Mouse (Mus musculus) kidney, adult 2 months (tissue): ENCODE results near the gene 4933427I04Rik. TPM values are rescaled to one million over a fixed set of nuclear protein-coding genes. Genes with fewer than 3 reads are reported as not detected.

Experiments used
- DNase-seq: peaks from one replicate; pipeline ENCODE4 v3.0.0; 2021
- H3K27ac ChIP-seq: fragments of 200-500 bp; 2 replicates; pipeline ENCODE4 v1.5.1; 2012; ENCODE audit warnings: low read depth, low read length, control low read depth, inconsistent platforms; ENCODE audit not compliant: insufficient read depth
- H3K27me3 ChIP-seq: fragments of 200-500 bp; replicated peaks from 2 replicates; pipeline ENCODE4 v1.6.1; 2012; ENCODE audit warnings: mild to moderate bottlenecking, moderate library complexity, low read length, inconsistent platforms; ENCODE audit not compliant: control insufficient read depth, insufficient read depth
- H3K36me3 ChIP-seq: fragments of 200-500 bp; 2 replicates; pipeline ENCODE4 v1.6.1; 2012; ENCODE audit warnings: mild to moderate bottlenecking, moderate library complexity, low read length, inconsistent platforms; ENCODE audit not compliant: control insufficient read depth, insufficient read depth
- H3K4me1 ChIP-seq: fragments of 200-500 bp; 2 replicates; pipeline ENCODE4 v1.6.1; 2011; ENCODE audit warnings: low read length; ENCODE audit not compliant: control insufficient read depth, insufficient read depth
- H3K4me3 ChIP-seq: fragments of 200-500 bp; 2 replicates; pipeline ENCODE4 v1.5.1; 2011; ENCODE audit warnings: mild to moderate bottlenecking, low read depth, low read length, control low read depth; ENCODE audit not compliant: insufficient read depth
- CTCF ChIP-seq: fragments of 200-500 bp; conservative IDR thresholded peaks from 2 replicates; pipeline ENCODE4 v1.5.1; 2011; ENCODE audit warnings: low read depth, mild to moderate bottlenecking, control low read depth, low read length, moderate library complexity, mixed read lengths; ENCODE audit not compliant: insufficient read depth, insufficient read length
- POLR2A ChIP-seq: fragments of 200-500 bp; IDR thresholded peaks from one replicate; pipeline ENCODE4 v1.6.1; 2011; ENCODE audit warnings: low read depth, low read length, control low read depth
- WGBS: fragments of 180-500 bp; shearing (Covaris S2); methylation state at CpG from one replicate; pipeline ENCODE4 v1.1.7; 2018; 5-methylcytosine and 5-hydroxymethylcytosine counted together
- polyA plus RNA-seq: library from polyadenylated mRNA; depleted of rRNA; stranded (reverse); fragments of >200 nt; gene quantifications from 2 replicates; pipeline ENCODE4 v1.2.3, GENCODE M21; 2012

The 4933427I04Rik gene
- polyA plus RNA-seq, 1 experiment, result not detected

DNA sequence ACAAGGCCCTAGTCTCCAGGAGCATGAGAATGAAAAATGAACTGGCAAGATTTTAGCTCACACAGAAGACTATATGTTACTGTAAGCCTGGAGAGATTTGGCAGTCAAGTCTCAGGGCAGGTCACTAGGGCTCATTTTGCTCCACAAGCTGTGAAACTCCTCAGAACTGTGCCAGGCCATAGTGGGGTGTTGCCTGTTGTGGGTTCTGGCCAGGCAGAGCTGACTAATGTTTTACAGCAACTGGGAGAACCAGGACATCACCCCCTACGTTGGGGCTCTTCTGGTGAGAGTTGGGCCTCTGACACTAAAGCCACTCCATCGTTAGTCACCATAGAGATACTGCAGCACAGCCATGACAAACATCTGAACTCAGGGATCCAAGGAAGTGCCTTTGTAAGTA, 324 bp downstream of the 4933427I04Rik start:
- H3K4me1 ChIP-seq, result no peaks in the 10 kb centered on the region
- WGBS, result 47% methylated on average over 2 of the region's 2 CpGs
- TF ChIP-seq CTCF (no peak), POLR2A (no peak)
- no peak overlapping the region for H3K4me3 ChIP-seq
- H3K27me3 ChIP-seq, result no peaks in the 10 kb centered on the region; the same call in 1 of the 2 replicates
- H3K27ac ChIP-seq, result no peak overlapping the region
- no peak for DNase-seq
- H3K36me3 ChIP-seq, result no peaks in the 10 kb centered on the region

DNA sequence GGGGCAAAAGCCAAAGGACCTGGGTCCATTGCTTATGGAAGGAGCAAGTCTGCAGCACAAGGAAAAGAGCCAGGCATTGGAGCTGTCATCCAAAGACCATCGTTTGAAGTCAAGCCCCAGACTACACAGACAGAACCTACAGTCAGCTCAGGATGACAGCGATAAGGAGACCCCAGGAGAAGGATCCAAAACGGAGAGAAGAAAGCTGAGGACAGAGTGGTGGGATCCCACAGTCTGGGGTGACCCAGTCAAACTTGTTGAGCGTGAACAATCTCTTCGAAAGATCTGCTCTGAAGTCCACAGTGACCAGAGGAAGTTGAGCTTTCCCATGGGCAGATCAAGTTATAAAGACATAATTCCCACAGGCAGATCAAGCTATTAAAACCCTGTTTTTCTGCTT, 1.1 kb downstream of the 4933427I04Rik start:
- H3K36me3 ChIP-seq, result no peaks in the 10 kb centered on the region
- DNase-seq, result no peak
- no peak overlapping the region for H3K27ac ChIP-seq
- 79% methylated on average over 5 of the region's 5 CpGs for WGBS
- TF ChIP-seq POLR2A (no peak), CTCF (no peak)
- H3K4me3 ChIP-seq, result no peak overlapping the region
- H3K4me1 ChIP-seq, result no peaks in the 10 kb centered on the region
- H3K27me3 ChIP-seq, result no peaks in the 10 kb centered on the region; the same call in 1 of the 2 replicates

DNA sequence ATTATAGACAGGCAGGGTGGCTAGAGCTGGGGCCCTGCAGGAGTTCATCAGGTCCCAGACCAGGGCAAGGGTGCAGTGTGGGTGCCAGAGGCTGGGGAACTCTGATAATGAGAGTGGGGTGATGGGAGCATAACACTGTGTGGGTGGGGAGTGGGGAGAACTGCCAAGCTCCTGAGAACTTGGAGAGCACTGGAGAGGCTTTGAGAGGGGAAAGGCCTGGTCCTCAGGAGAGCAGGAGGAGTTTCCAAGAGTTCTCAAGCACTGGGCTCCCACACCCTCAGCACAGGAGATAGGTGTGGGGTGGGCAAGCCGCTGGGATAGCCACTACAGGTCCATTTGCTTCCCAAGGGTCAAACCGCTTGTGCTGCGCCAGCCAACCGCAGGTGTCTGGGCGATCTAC, 34.2 kb downstream of the 4933427I04Rik start:
- no peak for DNase-seq
- no peaks in the 10 kb centered on the region for H3K4me1 ChIP-seq
- WGBS, result 88% methylated on average over 5 of the region's 5 CpGs
- H3K27me3 ChIP-seq, result no peaks in the 10 kb centered on the region
- TF ChIP-seq CTCF (no peak), POLR2A (no peak)
- H3K27ac ChIP-seq, result no peak overlapping the region
- no peaks in the 10 kb centered on the region for H3K36me3 ChIP-seq
- no peak overlapping the region for H3K4me3 ChIP-seq

DNA sequence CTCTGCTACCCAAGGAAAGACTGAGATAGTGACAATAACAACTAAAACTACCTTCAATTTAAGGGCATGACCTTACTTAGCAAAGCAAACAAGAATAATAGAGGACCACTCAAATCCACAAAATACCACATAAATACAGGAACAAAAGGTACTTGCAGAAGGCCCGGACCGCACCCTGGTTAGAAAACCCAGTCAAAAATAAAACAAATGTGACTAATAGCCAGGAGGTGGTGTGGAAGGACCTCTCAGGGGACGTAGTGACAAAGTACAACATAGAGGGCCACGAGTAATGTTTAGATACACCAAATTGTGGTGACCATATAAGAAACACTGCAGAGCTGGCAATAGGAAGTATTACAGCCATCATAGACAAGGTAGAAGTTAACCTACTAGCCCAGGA, 34.8 kb downstream of the 4933427I04Rik start:
- WGBS, result 81% methylated on average over 4 of the region's 4 CpGs
- no peak for DNase-seq

DNA sequence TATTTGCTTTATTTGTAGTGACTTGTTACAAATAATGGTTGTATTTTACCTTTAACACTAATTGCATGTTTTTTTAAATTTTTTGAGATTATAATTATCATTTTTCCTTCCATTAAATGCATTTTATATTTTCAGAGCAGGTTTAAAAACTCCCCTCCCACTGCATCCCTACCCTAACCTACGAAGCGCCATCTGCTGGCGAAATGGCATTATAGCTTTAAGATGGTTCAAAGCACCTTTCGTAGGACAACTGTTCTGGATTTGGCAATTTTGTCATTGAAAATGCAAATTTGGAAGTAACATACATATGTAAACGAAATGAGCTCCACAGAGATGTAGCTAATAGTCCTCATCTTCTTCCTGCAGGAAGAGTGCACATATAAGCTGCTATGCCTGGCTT, 39.2 kb downstream of the 4933427I04Rik start:
- Histone ChIP-seq H3K4me3 (no peak overlapping the region), H3K27me3 (no peaks in the 10 kb centered on the region), H3K27ac (no peak overlapping the region), H3K4me1 (peaks cover under 1% of the 10 kb centered on the region; the same call in 1 of the 2 replicates), H3K36me3 (no peaks in the 10 kb centered on the region)
- DNase-seq, result peak; percentile 42
- WGBS, result 12% methylated on average over 5 of the region's 5 CpGs
- TF ChIP-seq CTCF (peak; percentile 67), POLR2A (no peak)

More for the DNA sequence above, 34.8 kb downstream of the 4933427I04Rik start:
- no peak for TF ChIP-seq POLR2A
- TF ChIP-seq CTCF, result no peak
- H3K27ac ChIP-seq, result no peak overlapping the region
- no peaks in the 10 kb centered on the region for H3K4me1 ChIP-seq
- H3K27me3 ChIP-seq, result no peaks in the 10 kb centered on the region
- H3K4me3 ChIP-seq, result no peak overlapping the region
- H3K36me3 ChIP-seq, result no peaks in the 10 kb centered on the region

DNA sequence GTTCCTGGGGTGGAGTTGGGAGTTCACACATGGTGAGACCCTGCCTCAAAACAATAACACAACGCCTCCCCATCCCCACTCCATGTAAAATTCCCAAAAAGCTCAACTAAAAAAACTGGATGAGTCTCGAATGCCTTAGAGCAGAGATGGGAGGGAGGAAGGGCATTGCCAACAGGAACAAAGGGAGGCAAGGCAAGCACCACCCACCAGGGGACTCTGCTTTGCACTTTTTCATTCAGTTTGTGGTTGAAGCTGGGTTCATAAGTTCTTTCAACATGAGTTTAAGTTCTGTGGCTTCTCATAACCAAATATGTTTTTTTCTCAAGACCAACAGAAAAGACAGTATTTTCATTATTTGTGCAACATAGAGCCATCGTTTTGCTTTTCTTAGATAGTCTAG, 44.0 kb downstream of the 4933427I04Rik start:
- DNase-seq, result no peak
- Histone ChIP-seq H3K27ac (no peak overlapping the region), H3K4me1 (peaks cover 5% of the 10 kb centered on the region; the same call in 1 of the 2 replicates), H3K27me3 (no peaks in the 10 kb centered on the region), H3K4me3 (no peak overlapping the region), H3K36me3 (no peaks in the 10 kb centered on the region)
- TF ChIP-seq POLR2A (no peak), CTCF (no peak)
- WGBS, result 84% methylated on average over 3 of the region's 3 CpGs

DNA sequence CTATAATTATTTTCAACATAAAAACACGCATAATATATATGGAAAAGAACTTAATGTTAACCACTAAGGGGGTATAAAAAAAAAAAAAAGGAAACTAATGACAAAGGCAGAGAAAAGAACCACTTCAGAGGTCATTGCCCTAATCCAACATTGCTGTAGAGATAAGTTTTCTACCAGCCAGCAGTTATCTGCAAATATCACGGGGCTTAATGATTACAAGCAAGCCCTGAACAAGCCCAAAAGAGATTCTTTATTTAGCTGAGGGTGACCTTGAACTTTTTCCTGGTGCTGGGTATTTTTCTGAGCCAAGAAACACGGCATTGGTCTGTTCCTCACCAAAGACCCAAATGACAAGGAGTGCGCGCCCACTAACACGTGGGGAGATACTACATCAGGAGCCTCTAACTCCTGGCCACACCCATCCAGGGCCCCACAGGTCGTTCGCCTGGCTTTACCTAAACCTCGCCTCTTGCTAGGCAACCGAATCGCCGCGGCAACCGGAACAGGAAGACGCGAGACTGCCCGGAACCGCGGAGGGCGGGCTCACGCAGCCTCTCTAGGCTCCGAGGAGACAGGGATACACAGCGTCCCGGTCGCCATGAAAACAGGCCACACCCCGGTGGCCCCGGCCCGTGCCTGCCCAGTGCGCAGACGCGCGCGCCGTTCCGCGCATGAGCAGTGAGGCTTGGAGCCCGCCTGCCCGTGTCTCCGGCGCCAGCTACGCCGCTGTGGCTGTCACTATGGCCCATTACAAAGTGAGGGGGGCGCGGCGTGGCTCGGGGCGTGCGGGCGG, 45.0 kb downstream of the 4933427I04Rik start, which contains the start of gene Mycbp:
Gene Mycbp (plus strand): TSS at position 500 of the 793 bp plus-strand sequence.
- TF ChIP-seq CTCF (no peak), POLR2A (peak; percentile 53)
- Histone ChIP-seq H3K27me3 (no peaks in the 10 kb centered on the region), H3K4me3 (peak within 1 kb of the TSS; percentile 76), H3K27ac (peak within 1 kb of the TSS; percentile 88), H3K36me3 (no peaks in the 10 kb centered on the region), H3K4me1 (peaks cover 5% of the 10 kb centered on the region; the same call in 1 of the 2 replicates)
- peak; percentile 99 for DNase-seq
- 1% methylated on average over 49 of the region's 49 CpGs for WGBS
